Comparison of ENCODE assay signal across 9 mouse cellular contexts in genomic region chr3:122130771-122131170, GRCm38 (mm10).
DNase-seq lines count a peak whose midpoint lies in the region; ATAC-seq and TF ChIP-seq lines count a peak whose summit lies in the region.
"Had no signal": no experiment of that assay in that cellular context is flagged by ENCODE, and none has a peak within 500 bp of the region (broad histone marks: within the 10 kb centered on the region; RNA-seq: fewer than 3 reads in every experiment).

No protein-coding gene starts in this region.

- no peak for TF ChIP-seq CTCF in Patski (IDR thresholded peaks at IDR 0.05)
- no peak for TF ChIP-seq CTCF in midbrain, postnatal 0 days (IDR thresholded peaks at IDR 0.05)
- no peak for TF ChIP-seq CTCF in thymus, adult 2 months (IDR thresholded peaks at IDR 0.05; ENCODE audit: borderline replicate concordance, control insufficient read depth, extremely low read depth, insufficient read depth, low read length, poor library complexity)

- ATAC-seq in Patski, result peak; percentile 85
- ATAC-seq in embryonic facial prominence, embryonic 15.5 days (ENCODE audit: insufficient number of reproducible peaks, low FRiP score, low TSS enrichment, low read depth), result peak; percentile 43; the same call in 1 of the 2 replicates
- ATAC-seq in intestine, embryonic 16.5 days, result peak; percentile 75
- peak; percentile 79 for ATAC-seq in lung, embryonic 15.5 days (ENCODE audit: borderline replicate concordance, extremely low read depth, low FRiP score, low TSS enrichment)
- no peak for ATAC-seq in midbrain, postnatal 0 days (ENCODE audit: low FRiP score)
- ATAC-seq: forebrain, embryonic 14.5 days had no signal

- in situ Hi-C loops in Patski (cut with MboI; ENCODE audit: low pct_unique_long_range_greater_than_20kb), result no loop called here

- H3K36me3 ChIP-seq in embryonic facial prominence, embryonic 15.5 days, result no peaks in the 10 kb centered on the region
- H3K36me3 ChIP-seq in intestine, embryonic 16.5 days (ENCODE audit: control insufficient read depth, insufficient read depth, low read length), result no peaks in the 10 kb centered on the region
- no peaks in the 10 kb centered on the region for H3K36me3 ChIP-seq in lung, embryonic 15.5 days
- H3K36me3 ChIP-seq in midbrain, postnatal 0 days (ENCODE audit: insufficient read depth, low read length), result no peaks in the 10 kb centered on the region
- H3K36me3 ChIP-seq in thymus, adult 2 months (ENCODE audit: control insufficient read depth, insufficient read depth, low read length), result no peaks in the 10 kb centered on the region

- no peak overlapping the region for H3K4me3 ChIP-seq in embryonic facial prominence, embryonic 15.5 days (replicated peaks)
- no peak overlapping the region for H3K4me3 ChIP-seq in intestine, embryonic 16.5 days (ENCODE audit: low read length)
- no peak overlapping the region for H3K4me3 ChIP-seq in lung, embryonic 15.5 days
- no peak overlapping the region for H3K4me3 ChIP-seq in midbrain, postnatal 0 days (ENCODE audit: low read depth, low read length)
- H3K4me3 ChIP-seq in thymus, adult 2 months (ENCODE audit: control insufficient read depth, insufficient read depth, low read length), result no peak overlapping the region
- H3K4me3 ChIP-seq: megakaryocyte, embryonic 14.5 days had no signal

- H3K9ac ChIP-seq in embryonic facial prominence, embryonic 15.5 days, result no peak overlapping the region
- no peak overlapping the region for H3K9ac ChIP-seq in intestine, embryonic 16.5 days (ENCODE audit: low read depth, low read length)
- H3K9ac ChIP-seq in lung, embryonic 15.5 days, result no peak overlapping the region
- no peak overlapping the region for H3K9ac ChIP-seq in midbrain, postnatal 0 days (replicated peaks; ENCODE audit: low read length, poor library complexity, severe bottlenecking)

- CTCF ChIA-PET in Patski (lab: Charles Lee), result interaction anchor here (1.3 to 5.9 kb wide), 7 partner anchors 8 to 244 kb away, joined by 3 to 45 read pairs (median 5); no protein-coding TSS in a partner anchor

- POLR2A ChIA-PET in Patski (lab: Charles Lee), result interaction anchor here (1.2 kb wide), 1 partner anchor 242 kb away, joined by 4 read pairs; no protein-coding TSS in a partner anchor

- peak; percentile 94 for DNase-seq in Patski (ENCODE audit: low read depth, low spot score)
- DNase-seq in midbrain, postnatal 0 days (ENCODE audit: low spot score), result no peak
- no peak for DNase-seq in thymus, adult 2 months
- no peak for DNase-seq in neural tube, embryonic 10.5 days (ENCODE audit: extremely low spot score, low spot score)

- no peak for TF ChIP-seq POLR2A in thymus, adult 2 months (IDR thresholded peaks at IDR 0.05; ENCODE audit: control insufficient read depth, extremely low read depth, insufficient read depth, low read length, poor library complexity)

- peaks cover 14% of the 10 kb centered on the region; the same call in 1 of the 2 replicates for H3K4me1 ChIP-seq in embryonic facial prominence, embryonic 15.5 days
- H3K4me1 ChIP-seq in intestine, embryonic 16.5 days (ENCODE audit: control insufficient read depth, insufficient read depth, low read length), result peaks cover 8% of the 10 kb centered on the region
- peaks cover 42% of the 10 kb centered on the region for H3K4me1 ChIP-seq in lung, embryonic 15.5 days
- peaks cover 5% of the 10 kb centered on the region; the same call in 1 of the 2 replicates for H3K4me1 ChIP-seq in midbrain, postnatal 0 days (ENCODE audit: insufficient read depth, low read length)
- H3K4me1 ChIP-seq in thymus, adult 2 months (replicated peaks; ENCODE audit: control insufficient read depth, insufficient read depth, low read length), result no peaks in the 10 kb centered on the region

- WGBS in embryonic facial prominence, embryonic 15.5 days, result 57% methylated on average over 4 of the region's 4 CpGs
- 39% methylated on average over 4 of the region's 4 CpGs for WGBS in intestine, embryonic 16.5 days
- 29% methylated on average over 4 of the region's 4 CpGs for WGBS in lung, embryonic 15.5 days
- 61% methylated on average over 4 of the region's 4 CpGs for WGBS in midbrain, postnatal 0 days
- 65% methylated on average over 4 of the region's 4 CpGs for WGBS in thymus, adult 2 months

- no peak overlapping the region for H3K4me2 ChIP-seq in embryonic facial prominence, embryonic 15.5 days (replicated peaks)
- H3K4me2 ChIP-seq in intestine, embryonic 16.5 days (ENCODE audit: low read depth, low read length), result no peak overlapping the region
- H3K4me2 ChIP-seq in lung, embryonic 15.5 days, result no peak overlapping the region
- no peak overlapping the region for H3K4me2 ChIP-seq in midbrain, postnatal 0 days (ENCODE audit: low read depth, low read length, poor library complexity, severe bottlenecking)

- H3K27me3 ChIP-seq in Patski, result no peaks in the 10 kb centered on the region
- no peaks in the 10 kb centered on the region for H3K27me3 ChIP-seq in embryonic facial prominence, embryonic 15.5 days
- no peaks in the 10 kb centered on the region for H3K27me3 ChIP-seq in intestine, embryonic 16.5 days (replicated peaks; ENCODE audit: control insufficient read depth, insufficient read depth, low read length)
- no peaks in the 10 kb centered on the region for H3K27me3 ChIP-seq in lung, embryonic 15.5 days
- H3K27me3 ChIP-seq in midbrain, postnatal 0 days (ENCODE audit: insufficient read depth, low read length), result no peaks in the 10 kb centered on the region
- H3K27me3 ChIP-seq in thymus, adult 2 months (ENCODE audit: control insufficient read depth, insufficient read depth, low read length), result no peaks in the 10 kb centered on the region
- H3K27me3 ChIP-seq: megakaryocyte, embryonic 14.5 days had no signal

- H3K9me3 ChIP-seq in embryonic facial prominence, embryonic 15.5 days (replicated peaks), result no peaks in the 10 kb centered on the region
- no peaks in the 10 kb centered on the region for H3K9me3 ChIP-seq in intestine, embryonic 16.5 days (ENCODE audit: control insufficient read depth, low read length)
- no peaks in the 10 kb centered on the region for H3K9me3 ChIP-seq in lung, embryonic 15.5 days
- no peaks in the 10 kb centered on the region for H3K9me3 ChIP-seq in midbrain, postnatal 0 days (ENCODE audit: low read length)
- H3K9me3 ChIP-seq: megakaryocyte, embryonic 14.5 days had no signal

- no peak overlapping the region for H3K27ac ChIP-seq in embryonic facial prominence, embryonic 15.5 days (replicated peaks)
- no peak overlapping the region for H3K27ac ChIP-seq in intestine, embryonic 16.5 days (ENCODE audit: low read length)
- peak overlapping the region; percentile 80; the same call in 1 of the 2 replicates for H3K27ac ChIP-seq in lung, embryonic 15.5 days
- no peak overlapping the region for H3K27ac ChIP-seq in midbrain, postnatal 0 days (ENCODE audit: low read depth, low read length)
- no peak overlapping the region for H3K27ac ChIP-seq in thymus, adult 2 months (ENCODE audit: control insufficient read depth, insufficient read depth, low read length)
